Mouse (Mus musculus): Measurements from ENCODE around the gene Aebp1.
"Not testable (repeated sequence)": the region's sequence is repeated elsewhere in the genome, so short reads cannot be mapped to it uniquely, and the experiment has no call there.

The Aebp1 gene

DNA sequence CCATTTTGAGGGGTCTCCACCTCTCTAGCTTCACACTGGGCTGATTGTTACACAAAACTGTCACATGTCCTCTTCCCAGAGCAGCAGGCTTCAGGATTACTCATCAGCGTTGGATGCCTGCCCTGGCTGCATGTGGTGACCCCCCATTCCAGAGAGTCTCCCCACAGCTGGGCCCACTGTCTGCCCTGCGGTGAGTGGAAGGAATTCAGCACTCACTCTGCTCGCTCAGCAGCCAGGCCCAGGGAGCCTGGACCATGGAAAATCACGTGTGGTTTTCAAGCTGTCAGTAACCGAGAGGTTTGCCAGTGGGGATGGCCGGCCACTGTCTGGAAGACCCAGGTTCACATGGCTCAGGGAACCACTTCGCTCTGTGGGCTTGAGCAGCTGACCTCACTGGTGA is 5.8 kb upstream of the Aebp1 start:
- DNase-seq (ENCODE audit: low spot score in 2 of 2): peak; percentile 66 to 67

- no peak for DNase-seq (ENCODE audit: low spot score in 2 of 2)
Observed at GRCm38 (mm10) chr11:5856479-5857130, 5.1 kb upstream of the Aebp1 start.

DNA sequence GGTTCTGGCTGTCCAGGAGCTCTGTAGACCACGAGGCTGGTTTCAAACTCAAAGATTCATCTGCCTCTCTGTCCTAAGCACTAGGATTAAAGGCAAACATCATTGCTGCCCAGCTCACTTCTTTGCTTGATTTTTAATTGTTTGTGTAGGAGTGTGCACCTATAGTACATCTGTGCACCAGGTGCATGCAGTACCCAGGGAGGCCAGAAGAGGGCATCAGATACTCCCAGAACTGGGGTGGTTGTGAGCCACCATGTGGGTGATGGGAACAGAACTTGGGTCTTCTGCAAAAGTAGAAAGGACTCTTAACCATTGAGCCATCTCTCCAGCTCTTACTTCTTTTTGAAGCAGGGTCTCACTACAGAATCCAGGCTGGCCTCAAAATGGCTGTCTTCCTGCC is 3.0 kb upstream of the Aebp1 start:
- DNase-seq (ENCODE audit: low spot score in 2 of 2): no peak

GRCm38 (mm10) chr11:5859883-5860550 is 1.7 kb upstream of the Aebp1 start:
- DNase-seq (ENCODE audit: low spot score in 2 of 2): no peak

DNA sequence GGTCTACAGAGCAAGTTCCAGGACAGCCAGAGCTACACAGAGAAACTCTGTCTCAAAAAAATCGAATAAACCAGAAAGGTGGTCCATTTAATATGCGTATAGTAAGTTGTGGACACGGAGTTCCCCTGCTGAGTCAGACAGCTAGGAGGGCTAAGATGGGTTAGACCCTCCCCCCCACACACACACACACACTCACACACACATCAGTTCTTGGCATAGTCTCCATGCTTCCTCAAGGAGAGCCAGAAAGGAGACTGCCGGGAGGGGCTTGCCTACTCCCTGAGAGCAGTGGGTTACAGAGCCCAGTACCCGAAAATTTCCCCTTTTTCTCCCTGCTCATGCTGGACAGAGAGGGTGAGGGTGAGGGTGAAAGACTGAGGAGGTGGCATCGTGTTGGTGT is 1.1 kb upstream of the Aebp1 start:
- no peak for DNase-seq (ENCODE audit: low spot score in 2 of 2)

- no peak for DNase-seq (ENCODE audit: low spot score in 2 of 2)
Observed at GRCm38 (mm10) chr11:5862394-5863105, 803 bp downstream of the Aebp1 start.

GRCm38 (mm10) chr11:5867196-5867595 is 5.4 kb downstream of the Aebp1 start:
- no peak for DNase-seq (ENCODE audit: low spot score in 2 of 2)

DNA sequence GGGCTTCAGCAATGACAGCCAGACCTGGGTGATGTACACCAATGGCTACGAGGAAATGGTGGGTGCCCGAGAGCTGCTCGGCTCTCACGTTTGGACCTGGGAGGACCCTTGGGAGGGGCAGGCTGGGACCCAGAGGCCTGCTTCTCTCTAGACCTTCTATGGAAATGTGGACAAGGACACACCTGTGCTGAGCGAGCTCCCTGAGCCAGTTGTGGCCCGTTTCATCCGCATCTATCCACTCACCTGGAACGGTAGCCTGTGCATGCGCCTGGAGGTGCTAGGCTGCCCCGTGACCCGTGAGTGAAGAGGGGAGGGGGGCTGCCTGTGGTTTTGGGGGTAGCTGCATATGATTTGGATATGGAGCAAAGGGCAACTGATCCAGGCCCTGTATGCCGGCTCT is 6.6 kb downstream of the Aebp1 start:
- no peak for DNase-seq (ENCODE audit: low spot score in 2 of 2)

DNA sequence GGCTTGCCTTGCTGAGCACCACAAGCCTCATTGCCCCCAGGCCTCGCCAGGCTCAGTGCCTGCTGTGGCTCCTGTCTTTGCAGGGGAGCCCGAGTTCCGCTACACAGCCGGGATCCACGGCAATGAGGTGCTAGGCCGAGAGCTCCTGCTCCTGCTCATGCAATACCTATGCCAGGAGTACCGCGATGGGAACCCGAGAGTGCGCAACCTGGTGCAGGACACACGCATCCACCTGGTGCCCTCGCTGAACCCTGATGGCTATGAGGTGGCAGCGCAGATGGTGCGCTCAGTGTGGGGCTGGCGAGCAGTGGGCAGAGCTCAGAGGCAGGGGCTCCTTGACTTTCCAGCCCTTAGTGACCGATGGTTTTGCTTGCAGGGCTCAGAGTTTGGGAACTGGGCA is 7.6 kb downstream of the Aebp1 start:
- DNase-seq (ENCODE audit: low spot score in 2 of 2): no peak

DNA sequence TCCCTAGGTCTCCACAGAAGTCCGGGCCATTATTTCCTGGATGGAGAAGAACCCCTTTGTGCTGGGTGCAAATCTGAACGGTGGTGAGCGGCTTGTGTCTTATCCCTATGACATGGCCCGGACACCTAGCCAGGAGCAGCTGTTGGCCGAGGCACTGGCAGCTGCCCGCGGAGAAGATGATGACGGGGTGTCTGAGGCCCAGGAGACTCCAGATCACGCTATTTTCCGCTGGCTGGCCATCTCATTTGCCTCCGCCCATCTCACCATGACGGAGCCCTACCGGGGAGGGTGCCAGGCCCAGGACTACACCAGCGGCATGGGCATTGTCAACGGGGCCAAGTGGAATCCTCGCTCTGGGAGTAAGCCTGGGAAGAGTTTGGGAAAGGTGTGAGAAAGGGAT is 8.3 kb downstream of the Aebp1 start:
- DNase-seq (ENCODE audit: low spot score in 2 of 2): no peak

- no peak for DNase-seq (ENCODE audit: low spot score in 2 of 2)
Observed at GRCm38 (mm10) chr11:5872707-5873106, 11.0 kb downstream of the Aebp1 start.

DNA sequence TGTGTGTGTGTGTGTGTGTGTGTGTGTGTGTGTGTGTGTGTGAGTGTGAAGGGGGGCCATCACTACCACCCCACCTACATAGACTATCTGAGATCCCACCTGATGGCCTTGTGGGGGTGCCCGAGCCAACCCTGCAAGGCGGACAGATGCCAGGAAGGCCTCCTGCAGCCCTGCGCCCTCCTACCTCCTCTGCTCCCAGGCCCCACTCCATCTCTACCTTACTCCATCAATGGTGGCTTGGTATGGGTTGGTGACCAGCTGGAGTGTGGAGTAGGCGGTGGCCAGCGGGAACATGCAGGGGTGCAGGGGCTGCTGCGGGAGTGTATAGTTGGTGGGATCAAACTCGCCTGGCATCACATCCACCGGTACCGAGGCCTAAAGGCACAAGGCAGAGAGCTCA is 11.4 kb downstream of the Aebp1 start:
- no peak for DNase-seq (ENCODE audit: low spot score in 2 of 2)

GRCm38 (mm10) chr11:5877421-5877820 is 15.7 kb downstream of the Aebp1 start:
- DNase-seq (ENCODE audit: low spot score in 2 of 2): no peak

- peak; percentile 99 for DNase-seq (ENCODE audit: low spot score in 2 of 2)
Observed at GRCm38 (mm10) chr11:5877921-5878526, 16.3 kb downstream of the Aebp1 start, which contains the start of gene Pold2. Gene Pold2 (minus strand): TSS chr11:5878292.

DNA sequence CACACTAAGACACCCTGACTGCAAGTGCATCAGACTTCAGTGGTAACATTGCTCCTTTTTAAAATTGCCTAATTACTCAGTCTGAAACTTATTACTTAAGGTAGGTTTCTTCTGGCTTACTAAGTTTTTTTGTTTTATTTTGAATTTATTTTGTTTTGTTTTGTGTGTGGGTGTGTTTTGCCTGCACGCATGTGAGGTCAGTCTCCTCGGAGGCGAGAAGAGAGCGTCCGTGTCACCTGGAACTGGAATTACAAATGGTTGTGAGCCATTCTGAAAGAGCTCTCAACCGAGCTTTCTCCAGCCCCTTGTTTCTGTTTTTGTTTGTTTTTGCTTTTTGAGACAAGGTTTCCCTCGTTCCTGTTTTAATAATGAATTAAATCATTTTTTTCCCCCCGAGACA is 16.9 kb downstream of the Aebp1 start:
- DNase-seq (ENCODE audit: low spot score in 2 of 2): no peak

GRCm38 (mm10) chr11:5879905-5880304 is 18.2 kb downstream of the Aebp1 start:
- peak; percentile 74 to 77 for DNase-seq (ENCODE audit: low spot score in 2 of 2)

- DNase-seq (ENCODE audit: low spot score in 2 of 2): no peak
Observed at GRCm38 (mm10) chr11:5882518-5882917, 20.8 kb downstream of the Aebp1 start.

GRCm38 (mm10) chr11:5886187-5886586 is 24.4 kb downstream of the Aebp1 start:
- DNase-seq (ENCODE audit: low spot score in 2 of 2): peak; percentile 63 to 80

DNA sequence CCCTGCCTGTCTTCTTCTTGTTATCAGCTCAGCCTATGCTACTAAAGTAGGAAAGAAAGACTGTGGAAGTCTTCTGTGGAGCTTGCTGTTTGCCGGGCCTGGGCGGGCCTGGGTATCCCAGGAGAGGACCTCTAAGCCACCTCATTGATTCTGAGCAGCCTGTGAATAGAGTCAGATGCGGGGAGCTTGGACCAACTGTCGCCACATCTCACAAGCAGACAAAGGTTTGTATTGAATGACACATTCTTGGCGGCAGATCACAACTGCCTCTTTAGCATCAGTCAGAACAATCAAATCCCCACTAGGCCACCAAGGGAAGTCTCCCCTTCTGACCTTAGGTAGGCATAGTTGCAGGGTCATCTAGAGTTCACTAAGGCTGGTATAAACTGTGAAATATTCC is 25.5 kb downstream of the Aebp1 start:
- DNase-seq (ENCODE audit: low spot score in 2 of 2): no peak

DNA sequence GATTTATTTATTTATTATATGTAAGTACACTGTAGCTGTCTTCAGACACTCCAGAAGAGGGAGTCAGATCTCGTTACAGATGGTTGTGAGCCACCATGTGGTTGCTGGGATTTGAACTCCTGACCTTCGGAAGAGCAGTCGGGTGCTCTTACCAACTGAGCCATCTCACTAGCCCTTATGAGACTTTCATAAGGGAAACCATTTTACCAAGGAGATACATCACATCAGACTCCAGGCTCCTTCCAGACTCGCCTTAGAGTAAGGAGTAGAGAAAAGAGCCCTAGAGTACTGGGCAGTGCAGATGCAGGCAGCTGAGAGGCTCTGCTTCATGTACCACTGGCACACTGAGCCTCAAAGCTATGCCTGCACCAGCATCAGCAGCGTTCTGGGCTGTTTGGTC is 26.8 kb downstream of the Aebp1 start:
- not testable (repeated sequence) for DNase-seq (ENCODE audit: low spot score in 2 of 2)

- no peak for DNase-seq (ENCODE audit: low spot score in 2 of 2)
Observed at GRCm38 (mm10) chr11:5892151-5892591, 30.4 kb downstream of the Aebp1 start.

- peak in 1 of 2 experiments; percentile 58 for DNase-seq (ENCODE audit: low spot score in 2 of 2)
Observed at GRCm38 (mm10) chr11:5892810-5893368, 31.1 kb downstream of the Aebp1 start.
